Mouse (Mus musculus) sigmoid colon, adult 10 weeks (tissue): ENCODE data around the gene Usp18. TPM values are rescaled to one million over a fixed set of nuclear protein-coding genes. Genes with fewer than 3 reads are reported as not detected.

Experiments used
- polyA plus RNA-seq: library from polyadenylated mRNA; stranded (reverse); fragments of 350-450 nt; fragmentation: Illumina TruSeq; extraction: RNeasy Lipid Tissue Mini Kit (QIAGEN cat#74804); gene quantifications from one replicate; pipeline ENCODE4 v1.2.3, GENCODE M21; 2014; ENCODE audit warnings: low read depth, low replicate concordance

The Usp18 gene
- polyA plus RNA-seq = 4.0 TPM

DNA sequence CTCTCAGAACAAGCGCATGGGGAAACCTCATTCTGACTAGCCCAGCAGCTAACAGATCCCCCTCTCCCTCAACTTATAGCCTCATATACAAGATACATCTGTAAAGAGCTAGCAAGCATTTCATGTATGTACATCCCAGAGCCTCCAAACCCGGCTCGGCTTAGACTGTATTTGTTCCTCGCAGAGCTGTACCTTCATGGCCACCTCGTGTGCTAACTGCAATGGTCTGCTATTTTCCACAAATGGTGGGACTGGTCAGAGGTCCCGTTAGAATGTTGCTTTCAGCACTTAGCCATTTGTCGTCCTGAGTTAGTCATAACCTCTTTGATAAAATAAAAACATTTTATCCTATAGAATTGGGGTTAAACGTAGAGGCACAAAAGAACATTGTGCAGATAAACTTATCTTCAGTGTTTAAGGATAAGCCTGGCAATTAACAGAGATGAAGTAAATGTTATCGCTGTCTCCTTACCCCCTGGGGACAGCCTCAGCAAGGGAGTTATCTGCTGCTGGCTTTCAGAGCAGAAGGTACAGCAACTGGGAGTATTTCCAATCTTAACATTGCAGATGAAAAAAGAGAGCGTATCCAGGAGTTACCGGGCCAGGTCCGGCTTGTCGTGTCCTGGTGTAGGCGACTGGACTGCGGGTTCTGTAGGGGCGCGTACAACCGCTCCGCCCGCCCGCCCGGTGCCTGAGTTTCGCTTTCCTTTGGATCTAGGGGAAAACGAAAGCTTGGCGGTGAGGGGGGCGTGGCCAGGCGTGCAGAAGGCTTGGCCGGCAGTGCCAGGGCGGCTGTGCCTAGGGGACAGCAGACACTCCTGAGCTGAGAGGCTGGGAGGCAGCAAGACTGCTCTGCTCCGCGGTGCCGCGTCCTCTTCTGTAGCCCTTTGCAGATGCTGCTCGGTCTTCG lies at the start of gene Usp18:
Gene Usp18 (plus strand): TSS at position 780 of the 910 bp plus-strand sequence.

DNA sequence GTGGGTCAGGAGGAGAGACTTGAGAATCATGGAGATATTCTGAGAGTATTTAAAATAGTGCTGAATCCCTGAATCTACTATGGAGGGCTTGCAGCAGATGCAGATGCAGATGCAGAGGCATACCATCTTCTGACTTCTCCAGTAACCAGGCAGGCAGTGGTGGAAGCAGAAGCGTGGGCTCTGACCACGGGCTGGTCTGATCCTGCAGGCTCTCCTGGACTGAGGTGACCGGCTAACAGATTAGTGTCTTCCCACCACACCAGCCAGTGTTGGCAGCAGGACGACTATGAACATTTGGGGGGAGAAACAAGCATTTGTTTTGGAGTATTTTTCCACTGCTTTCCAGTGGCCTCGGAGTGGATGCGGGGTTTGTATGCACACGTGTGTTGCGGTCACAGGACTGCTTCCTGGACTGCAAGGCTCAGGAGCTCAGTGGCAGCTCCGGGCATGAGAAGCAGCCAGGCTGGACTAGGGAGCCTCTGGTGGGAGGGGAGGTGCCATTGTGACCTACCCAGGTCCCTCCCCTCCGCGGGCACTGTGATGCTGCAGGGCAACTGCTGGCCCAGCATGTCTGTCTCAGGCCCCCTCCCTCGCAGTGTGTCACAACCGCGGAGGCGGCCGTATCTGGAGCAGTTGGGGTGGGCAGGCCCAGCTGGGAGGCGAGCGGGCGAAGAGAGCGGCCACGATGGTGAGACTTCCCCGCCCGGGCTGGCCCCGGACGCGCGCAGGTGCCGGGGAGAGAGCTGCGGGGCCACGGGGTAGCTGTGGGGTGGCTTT lies 35.4 kb upstream of the Usp18 start, which contains the start of gene Tuba8:
Gene Tuba8 (plus strand): TSS at position 548 of the 777 bp plus-strand sequence.

DNA sequence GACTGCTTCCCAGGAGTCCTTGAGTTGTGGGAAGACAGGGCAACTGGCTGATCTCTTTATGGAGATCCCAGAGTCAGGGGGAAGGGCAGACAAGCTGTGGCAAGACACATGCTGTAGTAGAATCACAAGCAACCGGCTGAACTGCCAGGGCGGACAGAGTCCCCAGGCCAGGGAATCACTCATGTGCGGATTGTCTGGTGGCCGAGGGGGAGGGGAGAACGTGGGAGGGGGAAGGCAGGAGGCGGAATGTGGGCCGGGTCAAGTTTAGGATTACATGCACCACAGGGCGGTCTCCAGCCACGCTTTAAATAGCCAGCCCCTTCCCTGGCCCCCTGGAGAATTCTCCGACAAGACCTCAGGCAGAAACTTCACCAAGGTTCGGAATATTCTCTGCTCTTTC lies 54.2 kb downstream of the Usp18 start, which contains the start of gene Slc6a13:
Gene Slc6a13 (plus strand): TSS at position 274 of the 400 bp plus-strand sequence.

Other genes with a start within 250 kb of the Usp18 start
- 5.5 TPM for gene Mical3, start 114.9 kb upstream of the Usp18 start, polyA plus RNA-seq
- gene Pex26, start 62.2 kb upstream of the Usp18 start, polyA plus RNA-seq = 4.6 TPM
- gene Tuba8, start 35.2 kb upstream of the Usp18 start, polyA plus RNA-seq = not detected
- not detected for gene Slc6a13, start 54.3 kb downstream of the Usp18 start, polyA plus RNA-seq
- 0.73 TPM for gene Slc6a12, start 97.2 kb downstream of the Usp18 start, polyA plus RNA-seq
- 0.28 TPM for gene Iqsec3, start 227.8 kb downstream of the Usp18 start, polyA plus RNA-seq